Mouse (Mus musculus) frontal cortex, adult (tissue): ENCODE measurements around the gene Rsbn1l.

Experiments
- ATAC-seq: cut with Nextera tagmentation; 2 replicates; pipeline ENCODE4 v1.9.2; 2017; ENCODE audit warnings: mild to moderate bottlenecking, moderate library complexity, mixed read lengths; ENCODE audit not compliant: low TSS enrichment

The Rsbn1l gene

DNA sequence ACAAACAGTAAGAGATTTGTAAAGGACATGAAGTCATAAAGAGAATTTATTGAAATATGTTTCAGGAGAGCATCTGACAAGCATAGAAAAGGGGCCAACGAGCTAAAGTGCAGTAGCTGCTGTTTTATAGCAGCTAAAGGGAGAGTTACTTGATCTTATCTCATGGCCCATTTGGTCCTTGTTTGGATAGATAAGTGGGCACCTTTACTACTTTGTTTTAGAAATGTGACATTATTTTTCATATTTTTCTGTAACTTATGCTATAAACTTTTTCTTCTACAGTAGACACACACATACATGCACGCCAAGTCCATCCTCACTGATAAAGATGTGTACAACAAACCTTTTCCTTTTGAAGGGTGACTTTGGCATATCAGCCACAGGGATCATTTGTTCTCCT lies 50.8 kb downstream of the Rsbn1l start:
- no peak for ATAC-seq

DNA sequence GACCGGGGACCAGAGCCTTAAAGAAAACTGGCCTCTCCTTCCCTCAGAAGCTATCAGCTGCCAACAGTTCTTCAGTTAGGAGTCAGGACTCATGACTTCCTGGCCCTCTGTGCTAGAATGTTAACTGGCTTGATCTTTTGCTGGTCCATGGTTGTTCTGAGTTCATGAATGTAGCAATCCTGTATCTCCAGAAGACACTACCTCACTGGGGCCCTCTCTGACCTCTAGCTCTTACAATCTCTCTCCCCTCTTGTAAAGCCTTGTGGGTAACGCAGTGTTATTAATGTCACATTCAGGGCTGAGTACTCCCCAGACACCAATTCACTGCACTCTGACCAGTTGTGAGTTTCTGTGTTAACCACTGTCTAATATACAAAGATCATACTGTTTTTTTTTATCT lies 51.6 kb downstream of the Rsbn1l start:
- no peak for ATAC-seq

GRCm38 (mm10) chr5:20897446-20898167 lies 58.6 kb downstream of the Rsbn1l start:
- no peak for ATAC-seq

- ATAC-seq: no peak
Measured at GRCm38 (mm10) chr5:20884036-20884620, 72.1 kb downstream of the Rsbn1l start.

GRCm38 (mm10) chr5:20881915-20882800 lies 74.0 kb downstream of the Rsbn1l start, which contains the start of the genes Phtf2 and Tmem60:
Phtf2 (minus strand) TSS chr5:20882124.
Tmem60 (plus strand) TSS chr5:20882191.
- peak; percentile 89 for ATAC-seq

- ATAC-seq: peak; percentile 34
Measured at GRCm38 (mm10) chr5:20880797-20881775, 75.1 kb downstream of the Rsbn1l start.

DNA sequence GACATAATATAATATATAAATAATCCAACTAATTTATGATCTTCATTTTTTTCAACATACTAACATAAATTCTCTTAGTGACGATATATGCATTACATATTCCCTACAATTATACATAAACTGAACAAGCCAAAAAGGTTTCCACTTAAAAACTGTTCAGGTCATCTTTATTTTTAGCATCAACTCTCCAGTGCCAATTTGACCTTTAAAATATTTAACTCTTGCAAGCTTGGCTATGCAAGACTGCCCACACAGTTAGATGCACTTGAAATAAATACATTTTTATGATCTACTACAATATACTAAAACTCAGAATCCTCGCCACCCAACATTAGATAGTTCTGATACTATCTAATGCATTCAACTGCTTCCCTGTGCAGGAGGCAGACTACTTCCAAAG lies 75.8 kb downstream of the Rsbn1l start:
- ATAC-seq: no peak

DNA sequence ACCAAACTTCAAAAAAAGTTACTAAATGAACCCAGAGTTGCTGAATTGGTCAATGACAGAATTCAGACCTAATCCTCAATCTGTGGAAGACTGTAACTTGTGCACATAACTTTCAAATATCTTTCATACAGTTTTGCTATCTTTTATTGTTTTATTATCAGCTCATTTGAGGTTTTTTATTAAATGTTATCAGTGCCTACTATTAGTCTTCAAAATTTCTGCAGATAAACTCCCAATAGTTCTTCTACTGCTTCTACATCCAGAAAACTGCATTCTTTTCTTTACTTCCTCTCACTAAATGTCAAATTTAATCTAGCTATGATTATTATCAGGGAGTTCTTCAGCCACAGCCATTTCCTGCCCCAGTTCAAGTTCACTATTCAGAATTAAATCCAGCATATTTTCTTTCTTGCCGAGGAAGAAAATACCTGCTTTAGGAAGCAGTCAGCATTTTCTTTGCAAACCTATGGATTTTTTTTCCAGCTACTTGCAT lies 79.2 kb downstream of the Rsbn1l start:
- ATAC-seq: no peak

GRCm38 (mm10) chr5:20873146-20873545 lies 83.1 kb downstream of the Rsbn1l start:
- ATAC-seq: no peak

- ATAC-seq: peak; percentile 62
Measured at GRCm38 (mm10) chr5:20865193-20865755, 90.9 kb downstream of the Rsbn1l start.

DNA sequence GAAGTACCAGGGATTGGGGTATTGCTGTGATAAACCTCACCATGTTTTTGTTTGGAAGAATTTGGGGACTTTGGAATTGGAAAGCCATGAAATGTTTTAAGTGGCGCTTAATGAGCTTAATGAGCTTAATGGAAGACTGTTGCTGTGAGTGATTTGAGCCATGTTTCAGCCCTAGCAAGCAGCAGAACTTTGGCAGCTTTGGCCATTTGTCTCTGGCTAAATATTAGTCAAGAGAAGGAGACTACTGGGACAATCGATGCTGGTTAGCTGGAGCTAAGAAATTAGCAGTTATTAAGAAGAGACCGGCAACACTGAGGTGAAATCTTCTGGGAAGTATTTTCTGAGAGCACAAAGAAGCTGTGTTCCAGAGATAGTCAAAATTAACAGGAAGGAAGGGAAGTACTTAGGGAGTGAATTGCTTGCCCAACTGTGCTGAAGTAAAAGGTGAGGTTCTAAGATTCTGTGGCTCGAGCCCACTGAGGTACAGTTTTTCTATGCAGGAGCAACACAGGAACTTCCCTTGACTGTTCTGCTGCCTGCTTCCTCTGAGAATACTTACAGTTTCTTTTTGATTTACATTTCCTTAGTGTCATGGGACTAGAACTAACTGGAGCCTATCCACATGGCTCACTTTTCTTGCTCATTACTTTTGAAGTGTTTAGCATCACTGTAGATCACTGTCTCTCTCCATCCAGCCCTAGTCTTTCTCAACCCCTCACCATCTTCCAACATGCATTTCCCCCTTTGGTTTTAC lies 91.8 kb downstream of the Rsbn1l start:
- ATAC-seq: no peak

GRCm38 (mm10) chr5:20861901-20862300 lies 94.3 kb downstream of the Rsbn1l start:
- ATAC-seq: no peak

DNA sequence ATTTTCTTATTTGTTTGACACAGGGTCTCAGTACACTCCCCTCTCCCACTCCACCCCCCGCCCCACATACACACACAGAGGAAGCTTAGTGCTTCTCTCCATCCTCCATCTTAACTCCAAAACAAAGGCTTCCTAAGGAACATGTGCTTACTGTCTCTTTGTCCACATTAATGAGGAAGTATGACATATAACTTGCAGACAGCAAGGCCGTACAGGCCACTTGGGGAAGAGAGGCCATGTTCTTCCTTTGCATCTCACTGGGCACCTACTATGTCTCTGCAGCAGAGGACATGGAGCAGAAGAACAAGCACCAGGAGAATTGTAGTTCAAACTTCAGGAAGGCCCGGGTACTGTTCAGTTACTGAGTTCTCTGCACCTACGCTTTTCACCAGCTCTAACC lies 95.6 kb downstream of the Rsbn1l start:
- no peak for ATAC-seq

- ATAC-seq: no peak
Measured at GRCm38 (mm10) chr5:20858404-20858803, 97.8 kb downstream of the Rsbn1l start.

GRCm38 (mm10) chr5:20855066-20855465 lies 101.1 kb downstream of the Rsbn1l start:
- ATAC-seq: no peak

DNA sequence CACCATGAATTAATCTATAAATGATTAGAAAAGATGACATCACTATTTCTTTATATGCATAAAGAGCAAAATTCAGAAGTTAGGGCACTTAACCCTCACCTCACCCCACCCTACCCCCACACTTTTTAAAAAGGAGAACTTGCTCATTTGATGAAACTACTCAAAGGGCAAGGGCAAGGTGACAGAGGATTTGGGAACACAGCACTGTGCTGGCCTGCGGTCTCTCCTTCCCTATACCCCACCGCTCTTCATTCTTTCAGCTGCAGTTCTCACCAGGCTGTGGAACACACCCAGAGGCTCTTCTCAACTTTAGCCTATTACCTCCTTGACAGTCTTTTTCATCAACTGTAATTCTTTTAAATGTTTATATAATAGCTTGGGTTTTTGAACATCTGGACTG lies 109.2 kb downstream of the Rsbn1l start:
- no peak for ATAC-seq

DNA sequence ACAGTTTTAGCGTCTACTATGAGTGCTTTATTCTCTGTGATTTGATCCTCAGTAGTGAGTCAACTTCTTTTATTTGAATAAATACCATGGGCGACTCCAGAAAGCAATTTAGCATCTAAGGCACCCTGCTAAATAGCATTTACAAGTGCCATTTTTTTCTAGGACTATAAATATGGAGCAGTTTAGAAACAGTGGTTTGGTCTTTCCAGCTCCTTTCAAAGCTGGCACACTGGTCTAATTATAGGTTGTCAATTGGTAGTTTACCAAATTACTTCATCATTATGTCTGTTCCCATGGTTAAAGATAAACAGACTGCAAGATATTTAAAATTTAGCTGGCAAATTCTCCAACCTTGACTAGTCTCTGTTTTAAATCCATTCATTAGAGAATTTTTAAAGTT lies 112.4 kb downstream of the Rsbn1l start:
- peak; percentile 55 for ATAC-seq

GRCm38 (mm10) chr5:20843405-20843804 lies 112.8 kb downstream of the Rsbn1l start:
- ATAC-seq: no peak
